Mouse (Mus musculus) liver, adult (tissue): ENCODE results near the gene Idh1.

ENCODE experiments used
- GATA4 ChIP-seq: IDR thresholded peaks from 2 replicates; pipeline ENCODE4 v1.6.1; 2014; ENCODE audit warnings: mild to moderate bottlenecking, low read length; ENCODE audit not compliant: insufficient replicate concordance

The Idh1 gene

GRCm38 (mm10) chr1:65144783-65145182 lies 41.5 kb downstream of the Idh1 start:
- TF ChIP-seq GATA4, result no peak

DNA sequence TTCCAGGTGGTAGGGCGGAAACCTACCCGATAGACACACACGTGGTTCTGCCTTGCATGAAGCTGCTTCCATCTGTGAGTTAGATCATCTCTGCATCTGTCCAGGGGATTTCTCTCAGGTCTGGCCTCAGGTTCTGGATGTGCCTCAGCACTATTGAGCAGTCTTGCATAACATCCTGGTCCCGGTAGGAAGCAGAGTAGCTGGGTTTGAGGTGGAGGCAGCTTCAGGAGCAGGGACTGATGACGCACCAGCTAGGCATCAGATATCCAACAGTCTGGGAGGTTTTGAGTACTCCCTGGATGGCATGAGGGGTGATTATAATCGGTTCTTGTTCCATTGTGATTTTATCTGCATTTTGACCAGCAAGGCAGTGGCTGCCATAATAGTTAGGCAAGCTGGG lies 48.7 kb downstream of the Idh1 start:
- TF ChIP-seq GATA4, result no peak

- TF ChIP-seq GATA4, result no peak
Observed at GRCm38 (mm10) chr1:65132833-65133232, 53.5 kb downstream of the Idh1 start.

GRCm38 (mm10) chr1:65131671-65132070 lies 54.6 kb downstream of the Idh1 start:
- no peak for TF ChIP-seq GATA4

GRCm38 (mm10) chr1:65130226-65130625 lies 56.1 kb downstream of the Idh1 start:
- TF ChIP-seq GATA4, result no peak

DNA sequence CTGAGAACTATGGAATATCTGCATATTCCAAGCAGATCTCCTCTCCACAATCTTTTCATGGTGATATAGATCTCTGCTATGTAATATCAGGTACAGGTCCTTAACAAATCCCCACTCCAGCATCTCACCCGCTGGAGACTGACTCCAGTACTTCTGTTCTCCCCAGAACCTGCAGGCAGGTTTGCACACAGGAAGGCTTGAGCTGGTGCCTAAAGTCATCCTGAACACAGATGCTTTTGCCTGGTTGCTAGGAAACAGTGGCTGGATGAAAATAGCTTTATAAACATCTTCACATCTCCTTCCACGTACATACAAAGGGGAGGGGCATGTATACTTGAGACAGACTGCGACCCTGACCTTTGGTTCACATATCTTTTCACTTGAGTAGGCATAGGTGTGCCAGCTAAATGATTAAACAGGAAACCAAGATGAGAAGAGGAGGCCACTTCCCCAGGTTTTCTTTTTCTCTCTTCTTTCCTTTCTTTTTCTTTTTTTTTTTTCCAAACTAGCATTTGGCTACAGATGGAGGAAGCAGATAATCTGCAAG lies 56.6 kb downstream of the Idh1 start:
- no peak for TF ChIP-seq GATA4

- TF ChIP-seq GATA4, result no peak
Observed at GRCm38 (mm10) chr1:65122574-65123372, 63.5 kb downstream of the Idh1 start, which contains the start of gene D630023F18Rik. Gene D630023F18Rik (minus strand): TSS chr1:65123214.

GRCm38 (mm10) chr1:65119438-65119837 lies 66.9 kb downstream of the Idh1 start, which contains the start of gene Gm28845:
Gene Gm28845 (minus strand): TSS chr1:65119558.
- no peak for TF ChIP-seq GATA4

- TF ChIP-seq GATA4, result no peak
Observed at GRCm38 (mm10) chr1:65118150-65118913, 68.0 kb downstream of the Idh1 start.

DNA sequence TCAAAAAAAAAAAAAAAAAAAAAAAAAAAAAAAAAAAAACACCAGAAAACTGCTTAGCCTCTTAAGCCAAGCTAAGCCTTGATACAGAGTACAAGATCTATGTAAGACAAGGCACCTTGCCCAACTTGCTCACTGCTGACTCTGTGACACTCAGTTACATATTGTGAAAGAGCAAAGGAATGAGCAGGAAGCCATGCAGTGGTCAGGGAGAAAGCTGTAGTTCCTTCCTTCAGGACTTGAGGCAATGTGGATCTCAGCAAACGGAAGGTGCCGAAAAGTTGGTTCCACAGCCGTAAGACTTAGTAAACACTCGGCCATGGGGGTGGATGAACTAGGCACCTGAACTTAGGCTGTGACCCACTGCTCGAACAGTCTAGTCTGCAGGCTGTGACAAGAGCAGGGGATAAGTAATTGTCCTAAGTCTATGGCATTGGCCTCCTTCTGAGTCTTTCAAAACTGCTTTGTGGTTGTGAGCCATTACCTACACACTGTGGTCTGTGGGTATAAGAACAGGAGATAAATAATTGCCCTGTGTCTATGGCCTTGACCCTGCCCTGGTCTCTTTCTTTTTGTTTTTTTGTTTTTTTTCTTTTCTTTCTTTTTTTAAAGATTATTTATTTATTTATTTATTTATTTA lies 72.6 kb downstream of the Idh1 start:
- no peak for TF ChIP-seq GATA4

DNA sequence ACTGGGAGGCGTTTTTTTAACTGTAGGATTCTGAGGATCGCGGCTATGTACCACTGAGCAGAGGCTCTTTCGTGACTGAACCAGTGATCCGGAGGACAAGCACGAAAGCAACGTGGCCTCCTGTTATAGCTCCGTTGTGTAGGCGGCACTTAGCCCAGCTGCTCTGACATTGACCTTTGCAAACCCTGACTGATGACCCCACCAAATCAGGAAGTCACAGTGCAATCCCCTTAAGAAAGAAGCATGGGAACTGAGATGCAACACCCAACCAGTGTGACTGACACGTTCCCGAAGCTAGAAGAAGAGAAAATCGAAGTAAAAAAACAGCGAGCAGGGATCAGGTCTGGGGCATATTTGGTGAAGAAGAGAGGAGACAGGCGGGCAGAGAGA lies 73.5 kb downstream of the Idh1 start:
- no peak for TF ChIP-seq GATA4

GRCm38 (mm10) chr1:65112031-65112806 lies 74.1 kb downstream of the Idh1 start:
- no peak for TF ChIP-seq GATA4

GRCm38 (mm10) chr1:65109756-65110435 lies 76.4 kb downstream of the Idh1 start:
- TF ChIP-seq GATA4, result no peak

DNA sequence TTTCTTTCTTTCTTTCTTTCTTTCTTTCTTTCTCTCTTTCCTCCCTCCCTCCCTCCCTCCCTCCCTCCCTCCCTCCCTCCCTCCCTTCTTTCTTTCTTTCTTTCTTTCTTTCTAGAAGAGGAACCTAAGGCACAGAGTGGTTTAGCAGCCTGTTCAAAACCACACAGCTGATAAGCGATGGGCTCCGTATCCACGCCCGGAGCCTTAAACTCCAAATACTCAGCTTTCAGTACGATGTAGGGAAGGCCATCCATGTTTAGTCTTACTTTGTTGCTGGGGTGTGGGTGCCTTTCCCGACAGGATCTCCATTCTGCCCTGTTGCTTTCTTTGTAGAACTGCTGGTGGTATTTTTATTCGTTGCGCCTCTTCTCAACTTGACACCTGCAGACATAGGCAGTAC lies 77.1 kb downstream of the Idh1 start:
- TF ChIP-seq GATA4, result no peak
